Comparison of ENCODE assay signal across 7 mouse cellular contexts in the genomic region with DNA sequence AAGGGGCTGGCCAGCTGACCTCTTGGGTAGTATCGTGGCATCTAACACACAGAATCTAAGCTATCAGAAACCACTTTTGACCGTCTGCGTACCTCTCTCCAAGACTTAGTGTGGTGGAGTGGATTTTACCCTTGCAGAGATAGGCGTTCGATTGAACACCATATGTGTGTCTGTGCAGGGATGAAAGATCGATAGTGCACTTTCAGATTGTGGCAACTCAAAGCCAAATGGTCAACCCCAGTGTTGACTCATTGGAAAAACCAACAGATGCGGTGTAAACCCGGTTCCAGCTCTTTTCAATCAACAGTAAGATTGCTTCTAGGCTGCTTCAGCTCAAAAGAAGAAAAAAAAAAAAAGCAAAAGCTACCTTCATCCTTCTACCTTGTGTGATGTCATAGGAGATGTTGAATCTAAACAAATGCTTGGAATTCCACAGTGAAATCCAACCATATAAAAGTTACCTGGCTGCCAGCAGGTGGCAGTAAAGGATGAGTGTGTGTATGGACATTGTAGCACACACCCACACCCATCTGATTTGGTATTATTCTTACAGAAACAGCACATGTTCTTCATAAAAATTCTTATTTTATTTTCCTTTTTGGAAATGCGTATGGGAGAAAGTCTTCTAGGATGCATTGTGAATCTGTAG. TPM values are rescaled to one million over a fixed set of nuclear protein-coding genes. Genes with fewer than 3 reads are reported as not detected.
DNase-seq lines count a peak whose midpoint lies in the region.

No protein-coding gene starts in this region.

- peak; percentile 51 for DNase-seq in layer of hippocampus, adult 11-12 months (ENCODE audit: low spot score)
- DNase-seq in layer of hippocampus, postnatal 36 days: no peak
- peak; percentile 79 for DNase-seq in NIH3T3 (ENCODE audit: low read depth)
- DNase-seq in cerebellum, postnatal 14 days: peak; percentile 71 to 74
- DNase-seq in kidney, postnatal 14 days: peak; percentile 78
- DNase-seq in lung, postnatal 14 days: peak; percentile 75
- DNase-seq in T-cell, adult 2 months (ENCODE audit: low spot score): no peak

RNA-seq across cellular contexts. Expression of a gene that starts 8.8 kb away (rescaled TPM):
- total RNA-seq in layer of hippocampus, postnatal 36 days (2021): not detected

Comparison
In these comparisons a context has a peak if more than half of its experiments do, and no peak if none do; other contexts are left out.
1. DNase-seq: peak in layer of hippocampus, adult 11-12 months (single experiment), NIH3T3 (single experiment), cerebellum, postnatal 14 days (2 of 2), kidney, postnatal 14 days (single experiment) and lung, postnatal 14 days (single experiment); none in layer of hippocampus, postnatal 36 days (0 of 2) and T-cell, adult 2 months (single experiment).